Mouse (Mus musculus) liver, embryonic 16.5 days (tissue): ENCODE data around the gene Ntn1. TPM values are rescaled to one million over a fixed set of nuclear protein-coding genes. Genes with fewer than 3 reads are reported as not detected.

ENCODE experiments used
- ATAC-seq: fragments of 200-750 bp; cut with Nextera tagmentation; 2 replicates; pipeline ENCODE4 v1.8.0; 2017; ENCODE audit warnings: low read depth, mild to moderate bottlenecking, moderate number of reproducible peaks, moderate library complexity
- H3K27ac ChIP-seq: fragments of 300-500 bp; sonication (generic); 2 replicates; pipeline ENCODE4 v1.5.1; 2014; ENCODE audit warnings: mild to moderate bottlenecking, low read length
- H3K27me3 ChIP-seq: fragments of 300-500 bp; sonication (generic); 2 replicates; pipeline ENCODE4 v1.6.1; 2014; ENCODE audit warnings: low read depth, low read length, mixed read lengths; ENCODE audit not compliant: control insufficient read depth, insufficient read depth
- H3K36me3 ChIP-seq: fragments of 300-500 bp; sonication (generic); 2 replicates; pipeline ENCODE4 v1.6.1; 2014; ENCODE audit warnings: mild to moderate bottlenecking; ENCODE audit not compliant: control insufficient read depth, insufficient read depth
- H3K4me1 ChIP-seq: fragments of 300-500 bp; sonication (generic); 2 replicates; pipeline ENCODE4 v1.6.1; 2014; ENCODE audit warnings: low read depth, low read length, mixed read lengths; ENCODE audit not compliant: control insufficient read depth
- H3K4me2 ChIP-seq: fragments of 300-500 bp; sonication (generic); 2 replicates; pipeline ENCODE4 v1.6.1; 2014; ENCODE audit warnings: low read depth, low read length, mixed read lengths
- H3K4me3 ChIP-seq: fragments of 300-500 bp; sonication (generic); 2 replicates; pipeline ENCODE4 v1.5.1; 2014; ENCODE audit warnings: low read depth, mild to moderate bottlenecking, low read length
- H3K9ac ChIP-seq: fragments of 300-500 bp; sonication (generic); 2 replicates; pipeline ENCODE4 v1.6.1; 2014; ENCODE audit warnings: low read depth, low read length
- H3K9me3 ChIP-seq: fragments of 300-500 bp; sonication (generic); replicated peaks from 2 replicates; pipeline ENCODE4 v1.6.1; 2016; ENCODE audit warnings: low read length; ENCODE audit not compliant: control insufficient read depth
- WGBS: fragments of 180-500 bp; shearing (Covaris S2); extraction: QIAGEN DNeasy Blood & Tissue Kit; methylation state at CpG from one replicate; pipeline ENCODE4 v1.1.7; 2014; ENCODE audit not compliant: insufficient replicate concordance; 5-methylcytosine and 5-hydroxymethylcytosine counted together
- polyA plus RNA-seq: library from polyadenylated mRNA; unstranded; fragments of >200 nt; fragmentation: Nextera tagmentation; extraction: Ambion mirVana; gene quantifications from 2 replicates; pipeline ENCODE4 v1.2.1, GENCODE M21; 2015

Gene Ntn1
- polyA plus RNA-seq, 1 experiment from 2014 or later, result 0.28 TPM

DNA sequence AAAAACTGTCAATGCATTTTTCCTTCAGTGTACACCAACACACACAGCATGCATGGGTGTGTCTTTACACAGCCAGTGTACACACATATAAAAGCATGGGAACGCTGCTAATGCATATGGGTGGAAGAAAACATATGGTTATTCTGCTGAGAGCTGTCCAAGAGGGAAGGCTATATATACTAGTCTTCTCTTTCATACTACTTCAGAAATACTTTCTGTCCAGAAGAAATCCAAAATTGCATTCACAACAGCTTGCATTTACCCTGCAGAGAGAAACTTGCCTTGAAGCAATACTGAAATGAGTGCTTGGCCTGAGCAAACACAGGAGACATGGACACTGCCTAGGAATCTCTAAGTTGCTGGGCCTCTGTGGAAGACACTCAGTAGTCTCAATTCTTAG is 18.8 kb downstream of the Ntn1 start:
- Histone ChIP-seq H3K27me3 (peaks cover 59% of the 10 kb centered on the region), H3K27ac (no peak overlapping the region)
- WGBS, result 75% methylated on average over 1 of the region's 1 CpGs

DNA sequence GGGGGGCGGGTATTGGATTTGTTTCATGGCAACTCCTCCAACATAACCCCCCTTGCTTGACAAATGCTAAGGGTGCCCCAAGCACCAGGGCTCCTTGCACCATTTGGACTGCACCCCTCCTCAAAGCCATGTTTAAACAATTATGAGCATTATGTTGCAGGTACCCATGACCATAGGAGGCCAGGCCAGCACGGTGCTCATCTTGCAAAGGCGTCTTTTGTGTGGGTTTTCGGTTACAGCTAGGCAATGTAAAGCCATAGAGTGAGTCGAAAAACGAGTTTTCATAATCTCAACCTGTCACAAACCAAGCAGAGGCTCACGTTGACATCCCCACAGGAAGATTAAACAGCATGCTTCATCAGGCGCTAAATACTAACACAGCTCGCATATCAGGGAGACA is 19.3 kb downstream of the Ntn1 start:
- H3K27me3 ChIP-seq, result peaks cover 54% of the 10 kb centered on the region

More for the DNA sequence above, 18.8 kb downstream of the Ntn1 start:
- no peak for ATAC-seq
- no peaks in the 10 kb centered on the region for H3K36me3 ChIP-seq
- H3K4me2 ChIP-seq, result no peak overlapping the region
- no peaks in the 10 kb centered on the region; the same call in 1 of the 2 replicates for H3K4me1 ChIP-seq
- H3K9ac ChIP-seq, result no peak overlapping the region
- no peaks in the 10 kb centered on the region for H3K9me3 ChIP-seq
- H3K4me3 ChIP-seq, result no peak overlapping the region

DNA sequence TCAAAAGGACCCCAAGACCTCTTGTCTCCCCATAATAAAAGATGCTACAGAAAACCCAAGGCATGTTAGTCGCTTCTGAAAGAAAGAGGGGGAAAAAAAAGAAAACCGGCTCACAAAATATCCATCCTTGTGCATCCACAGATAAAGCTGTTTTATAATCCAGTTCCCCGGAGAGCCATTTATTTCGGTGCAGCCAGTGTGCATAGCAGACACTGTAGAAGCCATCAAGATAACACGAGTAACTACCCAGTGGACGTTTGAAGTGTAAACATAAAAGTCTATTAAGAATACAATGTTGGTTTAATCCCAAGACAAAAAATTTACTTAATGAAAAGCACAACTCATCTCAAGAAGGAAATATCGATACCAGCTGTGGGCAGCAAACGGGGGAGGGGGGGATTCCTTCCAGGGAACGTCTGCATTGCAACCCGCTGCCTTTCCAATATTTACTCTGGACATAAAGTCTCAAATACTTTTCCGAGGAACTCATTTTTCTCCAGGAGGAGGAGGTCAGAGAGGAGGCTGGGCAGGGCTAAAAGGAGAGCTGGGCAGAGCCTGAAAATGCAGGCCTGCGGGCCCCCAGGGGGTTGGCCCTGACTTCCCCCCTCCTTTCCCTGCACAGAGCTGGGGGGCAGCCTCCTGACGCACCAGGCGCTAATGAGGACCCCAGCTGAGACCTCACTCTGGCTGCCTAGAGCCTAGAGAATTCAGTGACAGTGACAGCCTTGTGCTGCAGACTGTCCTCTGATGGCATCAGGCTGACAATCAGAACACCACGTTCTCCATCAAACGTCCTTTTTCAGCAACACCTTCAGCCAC is 21.5 kb downstream of the Ntn1 start:
- no peaks in the 10 kb centered on the region for H3K4me1 ChIP-seq
- peaks cover 32% of the 10 kb centered on the region for H3K27me3 ChIP-seq
- H3K9me3 ChIP-seq, result no peaks in the 10 kb centered on the region
- no peak overlapping the region for H3K4me2 ChIP-seq
- no peaks in the 10 kb centered on the region for H3K36me3 ChIP-seq
- no peak for ATAC-seq
- H3K9ac ChIP-seq, result no peak overlapping the region
- WGBS, result 25% methylated on average over 16 of the region's 16 CpGs
- H3K4me3 ChIP-seq, result no peak overlapping the region
- no peak overlapping the region for H3K27ac ChIP-seq

More for the DNA sequence above, 19.3 kb downstream of the Ntn1 start:
- H3K4me2 ChIP-seq, result no peak overlapping the region
- ATAC-seq, result no peak
- H3K4me1 ChIP-seq, result no peaks in the 10 kb centered on the region; the same call in 1 of the 2 replicates
- 57% methylated on average over 9 of the region's 9 CpGs for WGBS
- no peak overlapping the region for H3K27ac ChIP-seq
- no peaks in the 10 kb centered on the region for H3K9me3 ChIP-seq
- no peak overlapping the region for H3K4me3 ChIP-seq
- no peaks in the 10 kb centered on the region for H3K36me3 ChIP-seq
- no peak overlapping the region for H3K9ac ChIP-seq

DNA sequence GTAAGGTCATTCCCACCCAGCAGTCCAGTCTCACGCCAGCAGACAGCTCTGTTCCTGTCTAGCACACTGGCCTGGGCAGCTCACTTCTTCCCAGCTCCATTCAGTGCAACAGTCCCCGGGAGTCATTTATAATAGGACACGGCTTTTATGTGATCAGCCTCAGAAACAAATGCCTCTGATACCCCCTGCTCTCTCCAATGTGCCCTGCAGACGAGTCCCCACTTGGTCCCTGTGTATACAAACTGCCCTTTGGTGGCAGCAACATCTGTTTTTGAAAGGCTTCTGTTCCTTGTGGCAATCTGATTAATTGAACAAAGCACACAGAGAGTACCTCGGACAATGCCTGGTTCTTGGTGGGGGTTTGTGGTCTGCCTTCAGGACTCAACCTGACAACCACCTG is 22.2 kb downstream of the Ntn1 start:
- 32% methylated on average over 5 of the region's 5 CpGs for WGBS
- Histone ChIP-seq H3K9me3 (no peaks in the 10 kb centered on the region), H3K9ac (no peak overlapping the region), H3K4me1 (no peaks in the 10 kb centered on the region), H3K36me3 (no peaks in the 10 kb centered on the region), H3K27me3 (peaks cover 25% of the 10 kb centered on the region), H3K27ac (no peak overlapping the region), H3K4me2 (no peak overlapping the region), H3K4me3 (no peak overlapping the region)
- ATAC-seq, result no peak

DNA sequence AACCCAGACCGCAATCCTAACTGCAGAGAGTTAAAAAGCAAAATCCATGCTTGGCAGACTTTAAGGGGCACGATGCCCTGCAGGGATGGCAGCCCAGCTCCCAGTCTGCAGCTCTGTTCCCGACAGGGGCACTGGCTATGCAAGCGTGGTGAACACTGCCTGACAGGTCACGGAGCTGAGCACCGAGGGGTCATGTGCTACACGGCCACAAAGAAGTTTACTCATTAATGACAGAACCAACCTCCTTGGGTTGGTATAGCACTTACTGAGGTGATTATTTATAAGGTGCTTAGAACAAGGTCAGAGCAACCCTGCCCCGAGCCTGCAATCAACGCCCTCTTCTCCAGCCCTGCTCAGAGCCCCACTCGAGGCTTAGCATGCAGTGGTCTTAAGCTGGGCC is 27.5 kb downstream of the Ntn1 start:
- no peaks in the 10 kb centered on the region for H3K9me3 ChIP-seq
- H3K4me3 ChIP-seq, result no peak overlapping the region
- no peak overlapping the region for H3K9ac ChIP-seq
- H3K4me1 ChIP-seq, result no peaks in the 10 kb centered on the region
- no peak overlapping the region for H3K27ac ChIP-seq
- no peak for ATAC-seq
- no peaks in the 10 kb centered on the region for H3K36me3 ChIP-seq
- no peak overlapping the region for H3K4me2 ChIP-seq
- WGBS, result 59% methylated on average over 10 of the region's 10 CpGs
- H3K27me3 ChIP-seq, result no peaks in the 10 kb centered on the region

DNA sequence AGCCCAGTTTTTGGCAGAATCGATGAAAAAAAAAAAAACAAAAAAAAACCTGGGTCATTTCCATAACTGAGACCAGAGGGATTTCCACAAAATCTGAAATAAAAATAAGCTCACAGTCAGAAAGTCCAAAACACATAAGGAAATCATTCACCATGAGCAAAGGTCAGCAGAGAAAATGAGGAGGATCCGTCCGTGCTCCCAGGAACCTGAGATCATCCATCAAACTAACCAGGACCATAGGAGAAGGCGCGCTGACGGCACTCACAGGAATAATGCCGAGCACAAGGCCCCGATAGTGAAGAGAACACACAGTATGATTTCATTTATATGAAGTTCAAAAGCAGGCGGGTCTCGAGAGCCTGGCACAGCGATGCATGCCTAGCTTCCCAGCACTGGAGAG is 29.0 kb downstream of the Ntn1 start:
- Histone ChIP-seq H3K27me3 (no peaks in the 10 kb centered on the region), H3K36me3 (no peaks in the 10 kb centered on the region), H3K4me2 (no peak overlapping the region), H3K9me3 (no peaks in the 10 kb centered on the region), H3K27ac (no peak overlapping the region), H3K4me1 (no peaks in the 10 kb centered on the region), H3K9ac (no peak overlapping the region), H3K4me3 (no peak overlapping the region)
- 67% methylated on average over 11 of the region's 11 CpGs for WGBS
- ATAC-seq, result no peak

DNA sequence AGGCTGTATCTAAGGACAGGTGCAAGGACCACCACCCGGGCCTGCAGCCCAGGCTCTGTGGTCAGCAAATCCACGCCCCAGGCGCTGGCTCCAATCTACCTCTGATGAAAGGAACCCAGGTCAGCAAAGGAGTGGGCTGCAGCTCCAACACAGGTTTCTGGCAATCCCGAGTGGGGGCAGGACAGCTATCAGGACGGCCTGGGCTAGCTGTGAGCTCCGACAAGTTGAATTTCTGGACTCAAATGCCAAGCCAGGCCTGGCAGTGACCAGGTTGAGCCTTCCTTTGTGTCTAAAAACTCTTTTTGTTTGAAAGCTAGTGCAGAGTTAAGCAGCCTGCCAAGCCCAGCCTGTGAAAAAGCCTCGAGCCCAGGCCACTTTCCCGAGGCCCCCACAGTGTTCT is 43.7 kb downstream of the Ntn1 start:
- WGBS, result 55% methylated on average over 8 of the region's 8 CpGs
- Histone ChIP-seq H3K9ac (no peak overlapping the region), H3K4me1 (no peaks in the 10 kb centered on the region), H3K27me3 (no peaks in the 10 kb centered on the region), H3K27ac (no peak overlapping the region), H3K4me3 (no peak overlapping the region), H3K36me3 (no peaks in the 10 kb centered on the region), H3K4me2 (no peak overlapping the region), H3K9me3 (no peaks in the 10 kb centered on the region)
- ATAC-seq, result no peak

DNA sequence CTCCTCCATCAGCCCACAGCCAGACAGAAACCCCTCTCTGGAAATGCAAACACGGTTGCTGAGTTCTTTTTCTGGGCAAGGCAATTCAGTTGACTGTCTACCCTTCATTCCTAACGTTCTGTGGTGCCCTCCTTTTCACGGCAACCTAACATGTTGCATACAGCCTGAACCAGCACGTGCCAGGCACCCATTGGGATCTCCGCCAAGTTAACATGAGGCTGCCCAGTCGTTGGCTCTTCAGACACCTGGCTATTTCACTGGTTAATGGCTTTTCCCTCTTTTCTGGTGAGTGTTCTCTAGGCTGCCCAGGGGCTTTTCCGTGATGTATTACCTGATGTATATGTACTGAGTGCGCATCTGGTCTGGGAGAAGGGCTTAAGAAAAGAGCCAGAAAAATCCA is 45.1 kb downstream of the Ntn1 start:
- Histone ChIP-seq H3K9ac (no peak overlapping the region), H3K4me3 (no peak overlapping the region), H3K36me3 (no peaks in the 10 kb centered on the region), H3K4me2 (no peak overlapping the region), H3K27ac (no peak overlapping the region), H3K27me3 (no peaks in the 10 kb centered on the region), H3K9me3 (no peaks in the 10 kb centered on the region), H3K4me1 (no peaks in the 10 kb centered on the region)
- no peak for ATAC-seq
- 54% methylated on average over 8 of the region's 8 CpGs for WGBS

DNA sequence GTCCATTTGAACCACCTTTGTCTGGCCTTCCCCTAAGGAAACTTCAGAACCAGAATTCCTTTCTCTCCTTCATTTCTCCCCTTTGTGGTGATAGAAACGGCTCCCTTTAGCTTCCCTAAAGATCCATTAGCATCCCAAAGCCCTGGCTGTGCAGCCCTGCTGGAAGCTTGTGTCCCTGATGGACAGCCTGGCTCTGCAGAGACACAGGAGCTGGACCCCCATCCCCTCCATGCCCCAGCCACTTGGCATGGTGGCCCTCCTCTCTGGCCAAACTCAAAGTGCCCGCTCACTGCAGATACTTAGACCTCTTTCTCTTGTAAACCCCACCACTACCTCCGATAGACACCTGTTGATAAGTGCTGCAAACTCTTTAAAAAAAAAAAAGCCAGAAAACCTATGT is 45.8 kb downstream of the Ntn1 start:
- no peak overlapping the region for H3K9ac ChIP-seq
- no peaks in the 10 kb centered on the region for H3K9me3 ChIP-seq
- H3K27me3 ChIP-seq, result no peaks in the 10 kb centered on the region
- no peaks in the 10 kb centered on the region for H3K4me1 ChIP-seq
- H3K36me3 ChIP-seq, result no peaks in the 10 kb centered on the region
- no peak overlapping the region for H3K4me3 ChIP-seq
- H3K4me2 ChIP-seq, result no peak overlapping the region
- ATAC-seq, result no peak
- 44% methylated on average over 3 of the region's 3 CpGs for WGBS
- no peak overlapping the region for H3K27ac ChIP-seq
